9 mouse cellular contexts compared by ENCODE assay signal in the genomic region with DNA sequence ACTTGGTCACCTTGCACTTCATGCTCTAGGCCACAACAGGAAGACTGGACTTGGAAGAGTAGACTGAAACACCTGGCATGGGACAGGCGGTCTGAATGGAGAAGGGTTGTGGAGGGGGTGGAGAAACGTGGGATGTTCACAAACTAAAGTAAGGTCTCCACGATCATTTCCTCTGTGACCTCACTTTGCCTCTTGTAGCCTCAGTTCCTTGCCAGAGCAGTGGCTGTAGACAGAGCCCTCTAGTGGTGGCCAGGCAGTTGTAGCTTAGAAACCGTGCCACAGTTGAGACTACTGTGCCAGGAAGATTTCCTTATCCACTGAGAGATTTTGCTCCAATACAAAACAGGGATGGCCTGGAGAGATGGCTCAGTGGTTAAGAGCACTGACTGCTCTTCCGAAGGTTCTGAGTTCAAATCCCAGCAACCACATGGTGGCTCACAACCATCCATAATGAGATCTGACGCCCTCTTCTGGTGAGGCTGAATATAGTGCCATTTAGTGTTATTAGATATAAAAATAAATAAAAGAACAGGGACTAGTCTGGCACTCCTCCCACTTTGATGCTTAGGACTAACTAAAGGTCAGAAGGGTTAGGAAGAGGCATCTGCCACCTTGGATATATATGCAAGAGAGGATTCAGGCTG. TPM values are rescaled to one million over a fixed set of nuclear protein-coding genes. Genes with fewer than 3 reads are reported as not detected.
A peak's percentile ranks its signal among the peaks of the same experiment; 100 is the strongest.
DNase-seq lines count a peak whose midpoint lies in the region; ATAC-seq lines count a peak whose summit lies in the region.
"Had no signal": no experiment of that assay in that cellular context is flagged by ENCODE, and none has a peak within 500 bp of the region (broad histone marks: within the 10 kb centered on the region; RNA-seq: fewer than 3 reads in every experiment).

No protein-coding gene starts in this region.

- peak; percentile 51 for ATAC-seq in activated CD4-positive, CD25-positive, alpha-beta regulatory T cell, adult 4 months
- no peak for ATAC-seq in embryonic facial prominence, embryonic 11.5 days (replicated peaks; ENCODE audit: insufficient number of reproducible peaks, low FRiP score, low TSS enrichment, low read depth)
- no peak for ATAC-seq in limb, embryonic 11.5 days (ENCODE audit: insufficient number of reproducible peaks, low FRiP score, low TSS enrichment, low read depth)

- peak; percentile 75 for DNase-seq in adrenal gland, postnatal 14 days
- no peak for DNase-seq in adrenal gland, adult 18-20 months (ENCODE audit: low spot score in 2 of 2)
- DNase-seq in 3134 (ENCODE audit: extremely low read depth, insufficient read length, low spot score): peak; percentile 30
- peak; percentile 68 for DNase-seq in embryonic facial prominence, embryonic 11.5 days (ENCODE audit: low spot score)
- DNase-seq in limb, embryonic 11.5 days (ENCODE audit: low spot score): peak; percentile 46
- peak; percentile 55 for DNase-seq in skeletal muscle tissue, adult 2 months (ENCODE audit: low read depth, low spot score)
- DNase-seq in ovary, postnatal 14 days (ENCODE audit: low spot score): no peak

- no peak overlapping the region for H3K4me2 ChIP-seq in embryonic facial prominence, embryonic 11.5 days (ENCODE audit: low read depth, low read length)
- H3K4me2 ChIP-seq in limb, embryonic 11.5 days (ENCODE audit: low read depth, severe bottlenecking): no peak overlapping the region
- H3K4me2 ChIP-seq: limb, embryonic 15.5 days had no signal

- no peaks in the 10 kb centered on the region for H3K9me3 ChIP-seq in embryonic facial prominence, embryonic 11.5 days (replicated peaks; ENCODE audit: control insufficient read depth, low read length)
- no peaks in the 10 kb centered on the region for H3K9me3 ChIP-seq in limb, embryonic 11.5 days (ENCODE audit: control insufficient read depth, low read length)
- H3K9me3 ChIP-seq: limb, embryonic 15.5 days had no signal

- no peak overlapping the region for H3K4me3 ChIP-seq in embryonic facial prominence, embryonic 11.5 days (ENCODE audit: low read depth, low read length)
- H3K4me3 ChIP-seq in limb, embryonic 11.5 days (ENCODE audit: low read depth, low read length): no peak overlapping the region
- H3K4me3 ChIP-seq: limb, embryonic 15.5 days had no signal

- peaks cover 5% of the 10 kb centered on the region for H3K4me1 ChIP-seq in embryonic facial prominence, embryonic 11.5 days (ENCODE audit: control insufficient read depth, insufficient read depth, low read length)
- H3K4me1 ChIP-seq in limb, embryonic 11.5 days (ENCODE audit: control insufficient read depth, insufficient read depth, low read length): peaks cover 11% of the 10 kb centered on the region; the same call in 1 of the 2 replicates

- 41% methylated on average over 6 of the region's 6 CpGs for WGBS in embryonic facial prominence, embryonic 11.5 days
- 49% methylated on average over 6 of the region's 6 CpGs for WGBS in limb, embryonic 11.5 days

- no peak overlapping the region for H3K27ac ChIP-seq in embryonic facial prominence, embryonic 11.5 days (replicated peaks; ENCODE audit: low read depth, low read length)
- no peak overlapping the region for H3K27ac ChIP-seq in limb, embryonic 11.5 days (replicated peaks; ENCODE audit: low read depth, low read length)

- no peak overlapping the region for H3K9ac ChIP-seq in embryonic facial prominence, embryonic 11.5 days (replicated peaks; ENCODE audit: low read length)
- no peak overlapping the region for H3K9ac ChIP-seq in limb, embryonic 11.5 days (ENCODE audit: low read length)
- H3K9ac ChIP-seq: limb, embryonic 15.5 days had no signal

- peaks cover 19% of the 10 kb centered on the region for H3K27me3 ChIP-seq in embryonic facial prominence, embryonic 11.5 days (ENCODE audit: control insufficient read depth, insufficient read depth, low read length)
- peaks cover 22% of the 10 kb centered on the region for H3K27me3 ChIP-seq in limb, embryonic 11.5 days (ENCODE audit: control insufficient read depth, insufficient read depth, low read length)

- no peaks in the 10 kb centered on the region for H3K36me3 ChIP-seq in embryonic facial prominence, embryonic 11.5 days (replicated peaks; ENCODE audit: control insufficient read depth, insufficient read depth, low read depth, low read length)
- H3K36me3 ChIP-seq in limb, embryonic 11.5 days (ENCODE audit: control insufficient read depth, insufficient read depth, low read length): no peaks in the 10 kb centered on the region

RNA-seq across cellular contexts. Expression of a gene that starts 7.6 kb away (rescaled TPM):
- 2.4 TPM in 1 of 2 replicates, not detected in the other for total RNA-seq in adrenal gland, postnatal 14 days (2021)
- total RNA-seq in adrenal gland, adult 18-20 months (2021): not detected
- 100 to 1,000 TPM; 770 to 845 TPM for polyA plus RNA-seq in activated CD4-positive, CD25-positive, alpha-beta regulatory T cell, adult 4 months (2017; shearing (Covaris generic))
- polyA plus RNA-seq in embryonic facial prominence, embryonic 11.5 days (2014; fragmentation: Nextera tagmentation; extraction: Ambion mirVana): 0.38 and 0.55 TPM in 2 replicates
- 0.62 and 0.65 TPM in 2 replicates for polyA plus RNA-seq in limb, embryonic 11.5 days (2014; fragmentation: Nextera tagmentation; extraction: Ambion mirVana)

RNA-seq across cellular contexts. Expression of a gene that starts 20.0 kb away (rescaled TPM):
- total RNA-seq in adrenal gland, postnatal 14 days (2021): 0.56 and 3.4 TPM in 2 replicates
- total RNA-seq in adrenal gland, adult 18-20 months (2021): under 1 TPM; 0.29 to 0.66 TPM
- polyA plus RNA-seq in activated CD4-positive, CD25-positive, alpha-beta regulatory T cell, adult 4 months (2017; shearing (Covaris generic)): 100 to 1,000 TPM; 802 to 961 TPM
- 0.21 and 0.34 TPM in 2 replicates for polyA plus RNA-seq in embryonic facial prominence, embryonic 11.5 days (2014; fragmentation: Nextera tagmentation; extraction: Ambion mirVana)
- polyA plus RNA-seq in limb, embryonic 11.5 days (2014; fragmentation: Nextera tagmentation; extraction: Ambion mirVana): 0.29 and 0.58 TPM in 2 replicates

RNA-seq across cellular contexts. Expression of a gene that starts 25.6 kb away (rescaled TPM):
- total RNA-seq in adrenal gland, postnatal 14 days (2021): 0.70 TPM in 1 of 2 replicates, not detected in the other
- total RNA-seq in adrenal gland, adult 18-20 months (2021): under 1 TPM in 1 of 2 experiments, not detected in 1; 0.35 TPM
- not detected for polyA plus RNA-seq in activated CD4-positive, CD25-positive, alpha-beta regulatory T cell, adult 4 months (2017; shearing (Covaris generic))
- polyA plus RNA-seq in embryonic facial prominence, embryonic 11.5 days (2014; fragmentation: Nextera tagmentation; extraction: Ambion mirVana): 0.38 and 0.78 TPM in 2 replicates
- polyA plus RNA-seq in limb, embryonic 11.5 days (2014; fragmentation: Nextera tagmentation; extraction: Ambion mirVana): 0.33 and 0.55 TPM in 2 replicates

RNA-seq across cellular contexts. Expression of a gene that starts 40.9 kb away (rescaled TPM):
- 209 and 225 TPM in 2 replicates for total RNA-seq in adrenal gland, postnatal 14 days (2021)
- 100 to 1,000 TPM; 227 to 290 TPM for total RNA-seq in adrenal gland, adult 18-20 months (2021)
- polyA plus RNA-seq in activated CD4-positive, CD25-positive, alpha-beta regulatory T cell, adult 4 months (2017; shearing (Covaris generic)): 100 to 1,000 TPM; 464 to 478 TPM
- 137 and 150 TPM in 2 replicates for polyA plus RNA-seq in embryonic facial prominence, embryonic 11.5 days (2014; fragmentation: Nextera tagmentation; extraction: Ambion mirVana)
- polyA plus RNA-seq in limb, embryonic 11.5 days (2014; fragmentation: Nextera tagmentation; extraction: Ambion mirVana): 131 and 142 TPM in 2 replicates

RNA-seq across cellular contexts. Expression of a gene that starts 41.1 kb away (rescaled TPM):
- 5.8 and 6.5 TPM in 2 replicates for total RNA-seq in adrenal gland, postnatal 14 days (2021)
- total RNA-seq in adrenal gland, adult 18-20 months (2021): 1 to 10 TPM; 5.9 to 6.1 TPM
- under 1 TPM; 0.90 to 0.95 TPM for polyA plus RNA-seq in activated CD4-positive, CD25-positive, alpha-beta regulatory T cell, adult 4 months (2017; shearing (Covaris generic))
- polyA plus RNA-seq in embryonic facial prominence, embryonic 11.5 days (2014; fragmentation: Nextera tagmentation; extraction: Ambion mirVana): 17.8 and 18.9 TPM in 2 replicates
- polyA plus RNA-seq in limb, embryonic 11.5 days (2014; fragmentation: Nextera tagmentation; extraction: Ambion mirVana): 15.4 and 16.4 TPM in 2 replicates

Comparison
In these comparisons a context has a peak if more than half of its experiments do, and no peak if none do; other contexts are left out.
1. DNase-seq: peak in adrenal gland, postnatal 14 days (single experiment), 3134 (single experiment), embryonic facial prominence, embryonic 11.5 days (single experiment), limb, embryonic 11.5 days (single experiment) and skeletal muscle tissue, adult 2 months (single experiment); none in adrenal gland, adult 18-20 months (0 of 2) and ovary, postnatal 14 days (single experiment).
2. RNA of a gene that starts 7.6 kb away (polyA plus RNA-seq): 770 to 845 TPM in activated CD4-positive, CD25-positive, alpha-beta regulatory T cell, adult 4 months; 0.62 to 0.65 TPM in limb, embryonic 11.5 days and 0.38 to 0.55 TPM in embryonic facial prominence, embryonic 11.5 days; every median in the first group is over 100 times any median in the second.
3. RNA of a gene that starts 20.0 kb away (polyA plus RNA-seq): 802 to 961 TPM in activated CD4-positive, CD25-positive, alpha-beta regulatory T cell, adult 4 months; 0.21 to 0.34 TPM in embryonic facial prominence, embryonic 11.5 days and 0.29 to 0.58 TPM in limb, embryonic 11.5 days; every median in the first group is over 100 times any median in the second.